9 mouse cellular contexts compared by ENCODE assay signal in genomic region chr8:10978377-10978776, GRCm38 (mm10). TPM values are rescaled to one million over a fixed set of nuclear protein-coding genes. Genes with fewer than 3 reads are reported as not detected.
DNase-seq lines count a peak whose midpoint lies in the region; ATAC-seq and TF ChIP-seq lines count a peak whose summit lies in the region.
"Had no signal": no experiment of that assay in that cellular context is flagged by ENCODE, and none has a peak within 500 bp of the region (broad histone marks: within the 10 kb centered on the region; RNA-seq: fewer than 3 reads in every experiment).

No protein-coding gene starts in this region.

- no peaks in the 10 kb centered on the region for H3K9me3 ChIP-seq in heart, embryonic 12.5 days (replicated peaks)
- no peaks in the 10 kb centered on the region for H3K9me3 ChIP-seq in liver, postnatal 0 days (ENCODE audit: low read length)

- intact Hi-C loops in heart, postnatal 25 days (cut with DNase I), result no loop called here

- H3K27ac ChIP-seq in heart, embryonic 12.5 days (ENCODE audit: poor library complexity, severe bottlenecking), result peak overlapping the region; percentile 39; the same call in 1 of the 2 replicates
- peak overlapping the region; percentile 1; the same call in 1 of the 2 replicates for H3K27ac ChIP-seq in liver, postnatal 0 days (ENCODE audit: low read depth)

- no peak overlapping the region for H3K4me2 ChIP-seq in heart, embryonic 12.5 days
- no peak overlapping the region for H3K4me2 ChIP-seq in liver, postnatal 0 days (ENCODE audit: low read depth, low read length)

- no peaks in the 10 kb centered on the region; the same call in 1 of the 2 replicates for H3K36me3 ChIP-seq in heart, embryonic 12.5 days
- H3K36me3 ChIP-seq in liver, postnatal 0 days (replicated peaks; ENCODE audit: insufficient read depth, low read length), result no peaks in the 10 kb centered on the region

- H3K4me1 ChIP-seq in heart, embryonic 12.5 days (replicated peaks), result peaks cover 60% of the 10 kb centered on the region
- H3K4me1 ChIP-seq in liver, postnatal 0 days (ENCODE audit: insufficient read depth), result peaks cover 27% of the 10 kb centered on the region

- TF ChIP-seq EP300 in liver, postnatal 0 days (IDR thresholded peaks at IDR 0.05; ENCODE audit: low read depth), result no peak

- H3K9ac ChIP-seq in heart, embryonic 12.5 days, result no peak overlapping the region
- no peak overlapping the region for H3K9ac ChIP-seq in liver, postnatal 0 days (replicated peaks)

- no peak for ATAC-seq in heart, embryonic 12.5 days (ENCODE audit: insufficient number of reproducible peaks, low FRiP score)
- ATAC-seq in liver, postnatal 0 days, result no peak

- no peaks in the 10 kb centered on the region for H3K27me3 ChIP-seq in heart, embryonic 12.5 days (replicated peaks)
- no peaks in the 10 kb centered on the region for H3K27me3 ChIP-seq in liver, postnatal 0 days (ENCODE audit: insufficient read depth, low read length)

- no peak overlapping the region for H3K4me3 ChIP-seq in heart, embryonic 12.5 days
- no peak overlapping the region for H3K4me3 ChIP-seq in liver, postnatal 0 days (ENCODE audit: low read depth, low read length)
- H3K4me3 ChIP-seq: myocyte had no signal

- TF ChIP-seq CTCF in liver, postnatal 0 days (IDR thresholded peaks at IDR 0.05; ENCODE audit: low read depth), result no peak

- 64% methylated on average over 21 of the region's 21 CpGs for WGBS in heart, embryonic 12.5 days
- WGBS in liver, postnatal 0 days (ENCODE audit: insufficient replicate concordance), result 62% methylated on average over 21 of the region's 21 CpGs

- DNase-seq in heart, adult 11 months, result peak; percentile 95
- no peak for DNase-seq in heart, postnatal 25 days (ENCODE audit: low spot score)
- peak; percentile 82 to 89 for DNase-seq in cerebellum, postnatal 25 days
- DNase-seq in kidney, postnatal 10 days, result peak; percentile 89
- peak; percentile 60 for DNase-seq in liver, postnatal 0 days
- peak; percentile 60 for DNase-seq in right cerebral cortex, postnatal 4 days
- DNase-seq in spleen, adult 12 weeks (ENCODE audit: low spot score), result no peak

RNA-seq across cellular contexts. Expression of gene Irs2, which starts 29.9 kb away (rescaled TPM):
- total RNA-seq in heart, postnatal 25 days (2021), result 10 to 100 TPM; 10.6 to 11.3 TPM
- 6.2 and 7.7 TPM in 2 replicates for polyA plus RNA-seq in heart, embryonic 12.5 days (2016; fragmentation: Nextera tagmentation; extraction: Ambion mirVana)
- polyA plus RNA-seq in liver, postnatal 0 days (2015; fragmentation: Nextera tagmentation; extraction: Ambion mirVana), result 4.4 and 5.7 TPM in 2 replicates

Comparison
In these comparisons a context has a peak if more than half of its experiments do, and no peak if none do; other contexts are left out.
1. DNase-seq: peak in heart, adult 11 months (single experiment), cerebellum, postnatal 25 days (2 of 2), kidney, postnatal 10 days (single experiment), liver, postnatal 0 days (single experiment) and right cerebral cortex, postnatal 4 days (single experiment); none in heart, postnatal 25 days (single experiment) and spleen, adult 12 weeks (single experiment).